Mouse (Mus musculus): ENCODE measurements at regions not wholly inside any gene's neighbourhood (a gene's known extent, or its start where the extent isn't known, plus 50 kb on each side); places are given as distances from the start of the nearest gene placed in this dataset.

DNA sequence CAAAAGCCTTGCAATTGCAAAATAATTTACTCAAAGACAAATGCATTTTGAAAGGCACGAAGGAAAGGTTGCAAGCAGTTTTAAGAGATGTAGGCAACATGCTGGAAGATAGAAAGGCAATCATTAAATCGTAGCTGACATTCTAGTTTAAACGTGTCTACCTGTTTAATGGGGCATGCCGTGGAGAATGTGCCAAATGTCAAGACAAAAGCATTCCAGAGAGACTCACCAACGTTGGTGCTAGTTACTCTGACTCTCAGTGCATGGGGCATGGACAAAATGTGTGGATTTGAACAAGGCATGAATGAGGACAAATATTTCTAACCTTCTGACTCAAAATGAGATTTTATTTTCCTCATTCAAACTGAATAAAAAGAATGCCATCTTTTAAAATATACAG is 586.3 kb downstream of the Slitrk6 start:
- TF ChIP-seq CTCF (conservative IDR thresholded peaks at IDR 0.05; ENCODE audit: insufficient read depth, insufficient read length, low read depth, low read length) (no peak), POLR2A (IDR thresholded peaks at IDR 0.05; ENCODE audit: low read depth, low read length) (no peak)

Data from kidney, adult 2 months (tissue).